Mouse (Mus musculus): ENCODE measurements around the gene Slc16a11. TPM values are rescaled to one million over a fixed set of nuclear protein-coding genes. Genes with fewer than 3 reads are reported as not detected.
"Not testable (repeated sequence)": the region's sequence is repeated elsewhere in the genome, so short reads cannot be mapped to it uniquely, and the experiment has no call there.

Slc16a11 gene
- 8.7 and 9.7 TPM in 2 replicates for polyA plus RNA-seq (2015; fragmentation: Nextera tagmentation; extraction: Ambion mirVana)

DNA sequence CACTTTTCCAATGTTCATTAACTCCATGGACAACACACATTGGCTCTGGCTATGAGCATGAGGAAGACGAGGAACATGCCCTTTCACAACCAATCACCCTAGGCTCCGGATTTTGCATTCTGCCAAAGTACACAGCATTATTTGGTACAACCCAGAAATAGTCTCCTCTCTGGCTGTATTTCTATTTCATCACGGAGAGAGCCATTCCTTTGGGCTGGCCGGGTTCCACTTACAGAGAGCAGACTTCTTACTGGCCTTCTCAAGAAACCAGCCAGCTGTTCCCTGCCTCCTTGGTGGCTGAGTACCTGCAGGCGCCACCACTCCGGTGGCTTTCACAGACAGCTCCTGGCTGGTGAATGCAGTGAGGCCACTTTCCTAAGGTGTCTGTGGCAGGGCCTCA lies at the start of gene Slc16a11:
Gene Slc16a11 (plus strand): TSS at position 330 of the 400 bp plus-strand sequence.
- peaks cover 14% of the 10 kb centered on the region for H3K27me3 ChIP-seq (replicated peaks; ENCODE audit: control insufficient read depth, insufficient read depth, low read length)
- no peak within 1 kb of the TSS for H3K27ac ChIP-seq (ENCODE audit: low read depth, low read length)
- 66% methylated on average over 6 of the region's 6 CpGs for WGBS
- H3K36me3 ChIP-seq (ENCODE audit: control insufficient read depth, insufficient read depth, low read length): no peaks in the 10 kb centered on the region
- no peak for ATAC-seq
- peak within 1 kb of the TSS; percentile 58 for H3K4me2 ChIP-seq (ENCODE audit: low read length)
- H3K9ac ChIP-seq (ENCODE audit: low read depth, low read length): peak within 1 kb of the TSS; percentile 46
- peaks cover 21% of the 10 kb centered on the region for H3K4me1 ChIP-seq (ENCODE audit: control insufficient read depth, insufficient read depth, low read depth, low read length)
- no peaks in the 10 kb centered on the region for H3K9me3 ChIP-seq (ENCODE audit: control insufficient read depth, low read length)
- H3K4me3 ChIP-seq (ENCODE audit: low read length): peak within 1 kb of the TSS; percentile 36

DNA sequence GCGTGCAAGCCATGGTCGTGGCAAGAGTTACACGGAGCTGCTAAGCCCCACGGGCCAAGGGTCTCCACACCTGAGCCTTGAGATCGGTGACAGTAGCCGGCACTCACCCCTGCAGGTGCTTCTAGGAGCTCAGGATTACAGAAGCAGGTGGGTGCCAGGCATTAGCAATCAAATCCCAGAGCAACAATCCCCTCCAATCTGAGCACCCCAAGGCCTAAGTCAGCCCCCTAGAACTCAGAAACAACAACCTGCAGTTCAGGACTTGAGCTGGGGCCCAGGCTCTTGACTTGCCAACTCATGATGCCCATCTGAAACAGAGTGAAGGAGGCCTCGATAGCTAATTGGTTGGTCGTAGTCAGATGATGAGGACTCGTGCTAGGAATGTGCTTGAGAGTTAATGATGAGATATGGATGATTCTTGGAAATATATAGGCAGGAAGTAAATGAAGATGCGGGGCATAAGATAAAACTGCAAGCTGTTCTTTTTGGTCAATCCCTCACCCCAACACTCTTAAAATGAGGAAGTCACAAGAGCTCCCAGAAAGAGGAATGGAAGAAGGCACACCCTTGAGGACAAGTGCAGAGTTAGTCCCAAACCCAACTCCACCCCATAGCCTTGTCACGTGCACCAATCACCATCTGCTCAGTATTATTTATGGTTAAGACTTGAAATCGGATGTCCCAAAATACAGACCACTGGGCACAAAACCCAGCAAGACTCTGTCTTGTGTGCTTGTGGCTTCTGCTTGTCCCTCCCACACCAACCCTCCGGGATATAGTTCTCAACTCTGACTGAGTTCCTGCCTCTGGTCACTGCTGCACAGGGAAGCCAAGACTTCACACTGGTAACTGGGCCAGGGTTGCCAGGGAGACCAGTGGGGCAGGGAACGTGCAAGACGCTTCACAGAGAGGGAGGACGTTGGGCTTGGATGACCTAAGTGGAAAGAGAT lies 46.3 kb upstream of the Slc16a11 start:
- Histone ChIP-seq H3K36me3 (ENCODE audit: control insufficient read depth, insufficient read depth, low read length) (no peaks in the 10 kb centered on the region), H3K27me3 (replicated peaks; ENCODE audit: control insufficient read depth, insufficient read depth, low read length) (no peaks in the 10 kb centered on the region), H3K4me2 (ENCODE audit: low read length) (no peak overlapping the region), H3K4me3 (ENCODE audit: low read length) (no peak overlapping the region), H3K9ac (ENCODE audit: low read depth, low read length) (no peak overlapping the region), H3K27ac (ENCODE audit: low read depth, low read length) (no peak overlapping the region), H3K9me3 (ENCODE audit: control insufficient read depth, low read length) (no peaks in the 10 kb centered on the region), H3K4me1 (ENCODE audit: control insufficient read depth, insufficient read depth, low read depth, low read length) (no peaks in the 10 kb centered on the region)
- 74% methylated on average over 16 of the region's 16 CpGs for WGBS
- ATAC-seq: no peak

DNA sequence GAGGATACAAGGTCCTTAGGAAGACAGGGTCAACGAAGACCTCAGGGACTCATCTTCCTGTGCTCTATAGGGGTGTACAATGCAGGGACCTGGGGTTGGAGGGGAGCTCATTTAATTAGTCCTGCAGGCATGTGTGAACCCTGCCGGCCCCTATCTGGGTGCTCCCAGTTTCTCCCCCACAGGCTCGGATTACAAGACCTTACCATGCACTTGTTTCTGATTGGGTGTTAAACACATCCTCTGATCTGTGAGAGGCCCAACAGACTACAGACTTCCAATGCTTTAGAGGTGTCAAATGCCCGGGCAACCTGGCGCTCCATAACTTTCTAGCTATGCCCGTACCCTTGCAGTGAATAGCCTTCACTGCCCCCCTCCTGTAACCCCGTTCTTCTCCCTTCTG lies 44.4 kb upstream of the Slc16a11 start:
- Histone ChIP-seq H3K27me3 (replicated peaks; ENCODE audit: control insufficient read depth, insufficient read depth, low read length) (no peaks in the 10 kb centered on the region), H3K27ac (ENCODE audit: low read depth, low read length) (no peak overlapping the region), H3K4me2 (ENCODE audit: low read length) (no peak overlapping the region), H3K4me3 (ENCODE audit: low read length) (no peak overlapping the region), H3K9me3 (ENCODE audit: control insufficient read depth, low read length) (no peaks in the 10 kb centered on the region), H3K9ac (ENCODE audit: low read depth, low read length) (no peak overlapping the region), H3K36me3 (ENCODE audit: control insufficient read depth, insufficient read depth, low read length) (no peaks in the 10 kb centered on the region), H3K4me1 (ENCODE audit: control insufficient read depth, insufficient read depth, low read depth, low read length) (no peaks in the 10 kb centered on the region)
- 75% methylated on average over 7 of the region's 7 CpGs for WGBS
- no peak for ATAC-seq

DNA sequence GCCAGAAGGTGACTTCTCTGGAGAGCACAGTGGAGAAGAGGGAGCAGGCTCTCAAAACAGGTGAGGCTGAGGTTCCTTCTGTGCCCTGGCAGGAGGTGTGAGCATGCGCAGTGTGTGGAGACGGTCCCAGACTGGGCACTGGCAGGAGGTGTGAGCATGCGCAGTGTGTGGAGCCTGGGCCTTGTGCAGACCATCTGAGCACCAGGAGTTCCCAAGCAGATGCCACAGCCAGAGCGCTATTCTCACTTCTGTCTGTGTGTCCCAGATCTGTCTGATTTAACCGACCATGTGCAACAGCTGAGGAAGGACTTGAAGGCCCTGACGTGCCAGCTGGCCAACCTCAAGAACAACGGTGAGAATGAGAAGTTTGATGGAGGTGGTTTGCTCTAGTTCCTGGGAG lies 43.1 kb upstream of the Slc16a11 start:
- not testable (repeated sequence) for H3K9ac ChIP-seq (ENCODE audit: low read depth, low read length); H3K27me3 ChIP-seq (replicated peaks; ENCODE audit: control insufficient read depth, insufficient read depth, low read length); H3K9me3 ChIP-seq (ENCODE audit: control insufficient read depth, low read length); H3K4me3 ChIP-seq (ENCODE audit: low read length); H3K4me2 ChIP-seq (ENCODE audit: low read length); H3K36me3 ChIP-seq (ENCODE audit: control insufficient read depth, insufficient read depth, low read length); H3K27ac ChIP-seq (ENCODE audit: low read depth, low read length); H3K4me1 ChIP-seq (ENCODE audit: control insufficient read depth, insufficient read depth, low read depth, low read length); ATAC-seq
- WGBS: 91% methylated on average over 7 of the region's 7 CpGs

DNA sequence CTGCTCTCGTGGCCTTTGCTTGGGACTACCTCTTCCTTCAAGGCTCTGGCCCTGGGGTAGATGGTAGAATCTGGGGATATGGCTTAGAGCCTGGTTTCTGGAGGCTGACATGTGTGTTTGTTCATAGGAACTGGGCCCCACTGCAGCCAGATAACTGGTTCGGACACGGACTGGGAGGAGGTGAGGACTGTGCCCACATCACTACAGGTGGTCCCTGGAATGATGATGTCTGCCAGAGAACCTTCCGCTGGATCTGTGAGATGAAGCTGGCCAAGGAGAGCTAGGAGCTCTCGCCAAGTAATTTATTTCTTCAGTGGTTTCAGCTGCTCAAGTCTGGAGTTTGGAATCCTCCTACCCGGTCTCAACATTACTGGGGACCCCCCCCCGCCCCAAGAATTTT lies 42.3 kb upstream of the Slc16a11 start:
- Histone ChIP-seq H3K27me3 (replicated peaks; ENCODE audit: control insufficient read depth, insufficient read depth, low read length) (no peaks in the 10 kb centered on the region), H3K9ac (ENCODE audit: low read depth, low read length) (no peak overlapping the region), H3K27ac (ENCODE audit: low read depth, low read length) (no peak overlapping the region), H3K9me3 (ENCODE audit: control insufficient read depth, low read length) (no peaks in the 10 kb centered on the region), H3K4me2 (ENCODE audit: low read length) (no peak overlapping the region), H3K4me1 (ENCODE audit: control insufficient read depth, insufficient read depth, low read depth, low read length) (no peaks in the 10 kb centered on the region), H3K36me3 (ENCODE audit: control insufficient read depth, insufficient read depth, low read length) (no peaks in the 10 kb centered on the region), H3K4me3 (ENCODE audit: low read length) (no peak overlapping the region)
- ATAC-seq: no peak
- WGBS: 71% methylated on average over 7 of the region's 7 CpGs

DNA sequence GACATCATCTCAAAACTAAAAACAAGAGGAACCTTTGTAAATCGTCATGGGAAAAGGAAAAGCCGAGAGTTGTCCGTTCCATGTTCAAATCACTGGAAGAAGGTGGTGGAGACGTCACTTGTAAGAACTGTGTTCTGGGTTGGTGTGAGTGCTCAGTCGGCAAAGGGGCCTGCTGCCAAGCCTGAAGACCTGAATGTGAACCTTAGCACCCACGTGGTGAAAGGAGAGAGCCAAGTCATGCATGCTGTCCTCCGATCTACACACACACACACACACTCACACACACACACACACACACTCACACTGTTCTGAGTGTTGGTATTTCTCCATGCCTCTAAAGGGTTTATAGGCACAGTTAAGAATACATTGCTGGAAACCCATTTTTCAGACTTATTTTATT lies 41.4 kb upstream of the Slc16a11 start:
- Histone ChIP-seq H3K9ac (ENCODE audit: low read depth, low read length) (no peak overlapping the region), H3K4me2 (ENCODE audit: low read length) (no peak overlapping the region), H3K27me3 (replicated peaks; ENCODE audit: control insufficient read depth, insufficient read depth, low read length) (no peaks in the 10 kb centered on the region), H3K27ac (ENCODE audit: low read depth, low read length) (no peak overlapping the region), H3K9me3 (ENCODE audit: control insufficient read depth, low read length) (0 out of 2 replicates have a peak, but pooled peaks cover 2% of the 10 kb centered on the region), H3K36me3 (ENCODE audit: control insufficient read depth, insufficient read depth, low read length) (no peaks in the 10 kb centered on the region), H3K4me3 (ENCODE audit: low read length) (no peak overlapping the region), H3K4me1 (ENCODE audit: control insufficient read depth, insufficient read depth, low read depth, low read length) (no peaks in the 10 kb centered on the region)
- WGBS: 83% methylated on average over 7 of the region's 7 CpGs
- no peak for ATAC-seq

DNA sequence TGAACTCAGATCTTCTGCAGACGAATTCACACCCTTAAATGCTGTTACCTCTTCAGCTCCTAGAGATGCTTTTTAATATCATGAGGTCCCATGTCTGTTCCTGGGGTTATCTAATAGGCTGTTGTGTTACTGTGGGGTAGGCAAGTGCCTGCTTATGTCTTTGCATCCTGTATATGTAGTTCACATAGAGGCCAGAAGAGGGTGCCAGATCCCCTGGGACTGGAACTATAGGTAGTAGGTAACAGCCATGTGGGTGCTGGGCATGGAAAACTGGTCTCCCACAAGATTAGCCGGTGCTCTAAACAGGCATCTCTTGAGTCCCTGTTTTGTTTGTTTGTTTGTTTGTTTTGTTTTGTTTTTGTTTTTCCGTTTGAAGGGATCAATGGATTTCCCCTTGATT lies 40.7 kb upstream of the Slc16a11 start:
- no peaks in the 10 kb centered on the region for H3K36me3 ChIP-seq (ENCODE audit: control insufficient read depth, insufficient read depth, low read length)
- 62% methylated on average over 3 of the region's 3 CpGs for WGBS
- 0 out of 2 replicates have a peak, but pooled peaks cover 2% of the 10 kb centered on the region for H3K9me3 ChIP-seq (ENCODE audit: control insufficient read depth, low read length)
- no peaks in the 10 kb centered on the region for H3K27me3 ChIP-seq (replicated peaks; ENCODE audit: control insufficient read depth, insufficient read depth, low read length)
- no peak overlapping the region for H3K9ac ChIP-seq (ENCODE audit: low read depth, low read length)
- no peak overlapping the region for H3K27ac ChIP-seq (ENCODE audit: low read depth, low read length)
- ATAC-seq: no peak
- no peak overlapping the region for H3K4me2 ChIP-seq (ENCODE audit: low read length)
- no peaks in the 10 kb centered on the region for H3K4me1 ChIP-seq (ENCODE audit: control insufficient read depth, insufficient read depth, low read depth, low read length)
- H3K4me3 ChIP-seq (ENCODE audit: low read length): no peak overlapping the region

DNA sequence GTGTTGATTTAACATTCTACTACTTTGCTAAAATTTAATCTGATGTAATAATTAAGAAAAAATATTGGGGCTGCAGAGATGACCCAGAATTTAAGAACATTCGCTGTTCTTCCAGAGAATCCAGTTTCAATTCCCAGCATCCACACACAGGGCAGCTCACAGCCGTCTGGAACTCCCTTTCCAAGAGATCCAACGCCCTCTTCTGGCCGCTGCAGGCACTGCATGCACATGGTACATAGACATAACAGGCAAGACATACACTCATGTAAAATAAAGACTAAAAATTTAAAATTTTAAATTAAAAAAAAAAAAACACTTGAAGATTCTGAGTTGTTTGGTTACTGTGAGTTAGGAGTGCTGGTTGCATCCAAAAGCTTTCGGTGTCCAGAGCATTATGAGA lies 40.3 kb upstream of the Slc16a11 start:
- no peak for ATAC-seq
- 58% methylated on average over 5 of the region's 5 CpGs for WGBS

DNA sequence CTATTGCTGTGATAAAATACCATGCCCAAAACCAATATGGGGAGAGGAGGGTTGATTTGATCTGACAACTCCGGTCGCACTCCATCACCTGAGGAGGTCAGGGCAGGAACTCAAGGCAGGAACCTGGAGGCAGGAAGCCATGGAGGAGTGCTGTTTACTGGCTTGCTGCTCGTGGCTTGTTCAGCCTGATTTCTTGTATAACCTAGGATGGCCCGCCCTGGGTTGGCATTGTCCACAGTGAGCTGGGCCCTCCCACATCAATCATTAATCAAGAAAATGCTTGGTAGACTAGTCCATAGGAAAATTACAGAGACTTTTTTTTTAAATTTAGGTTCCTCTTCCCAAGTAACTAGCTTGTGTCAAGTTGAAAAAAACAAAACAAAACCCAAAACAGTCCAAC lies 38.1 kb upstream of the Slc16a11 start:
- Histone ChIP-seq H3K9me3 (ENCODE audit: control insufficient read depth, low read length) (0 out of 2 replicates have a peak, but pooled peaks cover 2% of the 10 kb centered on the region), H3K9ac (ENCODE audit: low read depth, low read length) (no peak overlapping the region), H3K4me3 (ENCODE audit: low read length) (no peak overlapping the region), H3K36me3 (ENCODE audit: control insufficient read depth, insufficient read depth, low read length) (no peaks in the 10 kb centered on the region), H3K27me3 (replicated peaks; ENCODE audit: control insufficient read depth, insufficient read depth, low read length) (no peaks in the 10 kb centered on the region), H3K4me2 (ENCODE audit: low read length) (no peak overlapping the region), H3K27ac (ENCODE audit: low read depth, low read length) (no peak overlapping the region), H3K4me1 (ENCODE audit: control insufficient read depth, insufficient read depth, low read depth, low read length) (no peaks in the 10 kb centered on the region)
- ATAC-seq: no peak
- 83% methylated on average over 4 of the region's 4 CpGs for WGBS

More for the DNA sequence above, 40.3 kb upstream of the Slc16a11 start:
- Histone ChIP-seq H3K27ac (ENCODE audit: low read depth, low read length) (no peak overlapping the region), H3K9me3 (ENCODE audit: control insufficient read depth, low read length) (0 out of 2 replicates have a peak, but pooled peaks cover 2% of the 10 kb centered on the region), H3K9ac (ENCODE audit: low read depth, low read length) (no peak overlapping the region), H3K4me2 (ENCODE audit: low read length) (no peak overlapping the region), H3K36me3 (ENCODE audit: control insufficient read depth, insufficient read depth, low read length) (no peaks in the 10 kb centered on the region), H3K4me1 (ENCODE audit: control insufficient read depth, insufficient read depth, low read depth, low read length) (no peaks in the 10 kb centered on the region), H3K27me3 (replicated peaks; ENCODE audit: control insufficient read depth, insufficient read depth, low read length) (no peaks in the 10 kb centered on the region), H3K4me3 (ENCODE audit: low read length) (no peak overlapping the region)

Data from hindbrain, embryonic 16.5 days (tissue).